Mouse (Mus musculus) lung, embryonic 16.5 days (tissue): ENCODE measurements around the gene St6gal1. TPM values are rescaled to one million over a fixed set of nuclear protein-coding genes. Genes with fewer than 3 reads are reported as not detected.

Experiments
- ATAC-seq: fragments of 200-750 bp; cut with Nextera tagmentation; 2 replicates; pipeline ENCODE4 v1.8.0; 2017; ENCODE audit warnings: low read depth, mild to moderate bottlenecking, moderate library complexity
- H3K27ac ChIP-seq: fragments of 300-500 bp; sonication (generic); 2 replicates; pipeline ENCODE4 v1.5.1; 2014; ENCODE audit warnings: mild to moderate bottlenecking, control low read depth, low read length
- H3K27me3 ChIP-seq: fragments of 300-500 bp; sonication (generic); 2 replicates; pipeline ENCODE4 v1.6.1; 2014; ENCODE audit warnings: low read depth, low read length, mixed read lengths; ENCODE audit not compliant: control insufficient read depth, insufficient read depth
- H3K36me3 ChIP-seq: fragments of 300-500 bp; sonication (generic); 2 replicates; pipeline ENCODE4 v1.6.1; 2014; ENCODE audit warnings: low read length; ENCODE audit not compliant: control insufficient read depth, insufficient read depth
- H3K4me1 ChIP-seq: fragments of 300-500 bp; sonication (generic); replicated peaks from 2 replicates; pipeline ENCODE4 v1.6.1; 2014; ENCODE audit warnings: low read length, mixed read lengths; ENCODE audit not compliant: control insufficient read depth, insufficient read depth
- H3K4me2 ChIP-seq: fragments of 300-500 bp; sonication (generic); 2 replicates; pipeline ENCODE4 v1.6.1; 2014; ENCODE audit warnings: low read depth, low read length, control low read depth
- H3K4me3 ChIP-seq: fragments of 300-500 bp; sonication (generic); 2 replicates; pipeline ENCODE4 v1.5.1; 2014; ENCODE audit warnings: mild to moderate bottlenecking, low read length, control low read depth
- H3K9ac ChIP-seq: fragments of 300-500 bp; sonication (generic); 2 replicates; pipeline ENCODE4 v1.6.1; 2014; ENCODE audit warnings: low read length, control low read depth
- H3K9me3 ChIP-seq: fragments of 300-500 bp; sonication (generic); 2 replicates; pipeline ENCODE4 v1.6.1; 2016; ENCODE audit warnings: low read length; ENCODE audit not compliant: control insufficient read depth
- WGBS: fragments of 180-500 bp; shearing (Covaris S2); extraction: QIAGEN DNeasy Blood & Tissue Kit; methylation state at CpG from one replicate; pipeline ENCODE4 v1.1.7; 2014; 5-methylcytosine and 5-hydroxymethylcytosine counted together
- polyA plus RNA-seq: library from polyadenylated mRNA; unstranded; fragments of >200 nt; fragmentation: Nextera tagmentation; extraction: Ambion mirVana; gene quantifications from 2 replicates; pipeline ENCODE4 v1.2.1, GENCODE M21; 2015

St6gal1 gene
- polyA plus RNA-seq, 1 experiment from 2014 or later: 56.2 TPM

DNA sequence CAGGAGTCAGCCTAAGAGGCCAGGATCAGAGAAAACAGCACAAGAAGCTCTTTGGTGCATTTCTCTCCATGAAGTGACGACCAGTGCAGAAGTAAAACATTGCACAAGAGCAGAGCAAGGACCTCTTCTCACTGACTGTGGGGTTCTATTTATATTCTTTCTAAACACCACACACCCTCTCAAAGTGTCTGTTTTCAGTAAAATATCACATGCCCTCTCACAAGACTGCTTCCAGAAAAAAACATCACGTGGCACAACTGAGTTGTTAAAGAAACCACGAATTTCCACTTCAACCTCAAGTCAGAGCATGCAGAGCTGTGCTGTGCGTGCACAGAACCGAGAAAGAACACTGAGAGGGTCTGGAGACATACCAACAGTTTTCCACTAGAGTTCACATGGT, 150.4 kb downstream of the St6gal1 start:
- H3K9ac ChIP-seq: no peak overlapping the region
- peaks cover 2% of the 10 kb centered on the region; the same call in 1 of the 2 replicates for H3K4me1 ChIP-seq
- H3K27ac ChIP-seq: no peak overlapping the region; the same call in 1 of the 2 replicates
- no peaks in the 10 kb centered on the region for H3K9me3 ChIP-seq
- no peak overlapping the region for H3K4me2 ChIP-seq
- no peaks in the 10 kb centered on the region for H3K36me3 ChIP-seq
- no peak overlapping the region for H3K4me3 ChIP-seq
- no peaks in the 10 kb centered on the region for H3K27me3 ChIP-seq
- 38% methylated on average over 5 of the region's 5 CpGs for WGBS
- peak; percentile 68 for ATAC-seq

DNA sequence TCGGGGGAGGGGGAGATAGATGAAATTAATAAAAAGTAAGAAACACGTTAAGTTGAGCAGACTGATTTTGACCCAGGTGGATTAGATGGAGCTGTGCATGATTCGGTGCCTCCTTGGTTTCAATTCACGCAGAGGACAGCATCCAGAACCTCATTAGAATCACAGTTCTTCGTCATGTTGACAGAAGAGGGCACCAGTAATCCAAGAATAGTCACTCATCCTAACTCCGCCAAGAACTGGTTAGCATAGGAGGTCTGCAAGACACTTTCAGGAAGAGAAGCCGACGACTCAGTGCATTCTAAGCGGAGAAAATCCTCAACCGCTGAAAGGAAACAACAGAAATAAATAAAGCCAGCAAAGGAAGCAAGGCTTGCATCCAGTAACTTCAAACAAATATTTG, 151.6 kb downstream of the St6gal1 start:
- H3K9me3 ChIP-seq: no peaks in the 10 kb centered on the region
- H3K27me3 ChIP-seq: no peaks in the 10 kb centered on the region
- WGBS: 42% methylated on average over 10 of the region's 10 CpGs
- no peak overlapping the region for H3K9ac ChIP-seq
- H3K36me3 ChIP-seq: no peaks in the 10 kb centered on the region
- no peak overlapping the region for H3K4me3 ChIP-seq
- no peak overlapping the region for H3K27ac ChIP-seq
- peaks cover 2% of the 10 kb centered on the region; the same call in 1 of the 2 replicates for H3K4me1 ChIP-seq
- no peak for ATAC-seq
- no peak overlapping the region for H3K4me2 ChIP-seq

DNA sequence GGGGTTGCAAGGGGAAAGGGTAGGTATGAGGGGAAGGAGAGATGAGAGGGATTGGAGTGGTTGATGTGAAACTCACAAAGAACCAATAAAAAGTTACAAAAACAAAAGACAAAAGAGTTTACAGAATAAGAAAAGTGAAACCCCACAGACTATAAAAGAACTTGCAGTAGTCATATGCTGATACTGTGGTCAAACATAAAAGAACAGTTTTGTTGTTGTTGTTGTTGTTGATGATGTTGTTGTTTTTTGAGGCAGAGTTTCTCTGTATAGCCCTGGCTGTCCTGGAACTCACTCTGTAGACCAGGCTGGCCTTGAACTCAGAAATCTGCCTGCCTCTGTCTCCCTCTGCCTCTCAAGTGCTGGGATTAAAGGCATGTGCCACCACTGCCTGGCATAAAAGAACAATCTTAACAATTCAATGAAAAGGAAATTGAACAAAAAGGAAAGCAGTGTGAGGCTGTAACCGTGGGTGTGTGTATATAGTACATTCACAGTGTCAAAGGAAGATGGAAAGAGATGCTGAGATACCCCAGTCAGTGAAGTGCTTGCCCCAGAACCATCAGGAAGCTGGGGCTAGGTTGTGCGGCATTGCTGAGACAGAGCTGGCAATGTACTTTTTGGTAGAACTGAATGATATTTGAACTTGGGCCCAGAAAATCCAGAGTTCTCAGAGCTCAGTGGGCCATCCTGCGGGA, 155.1 kb downstream of the St6gal1 start:
- no peak overlapping the region for H3K9ac ChIP-seq
- H3K27me3 ChIP-seq: no peaks in the 10 kb centered on the region
- H3K4me1 ChIP-seq: peaks cover 2% of the 10 kb centered on the region; the same call in 1 of the 2 replicates
- ATAC-seq: no peak
- H3K4me3 ChIP-seq: no peak overlapping the region
- H3K27ac ChIP-seq: no peak overlapping the region
- H3K36me3 ChIP-seq: no peaks in the 10 kb centered on the region
- H3K9me3 ChIP-seq: no peaks in the 10 kb centered on the region
- H3K4me2 ChIP-seq: no peak overlapping the region
- 81% methylated on average over 3 of the region's 3 CpGs for WGBS

DNA sequence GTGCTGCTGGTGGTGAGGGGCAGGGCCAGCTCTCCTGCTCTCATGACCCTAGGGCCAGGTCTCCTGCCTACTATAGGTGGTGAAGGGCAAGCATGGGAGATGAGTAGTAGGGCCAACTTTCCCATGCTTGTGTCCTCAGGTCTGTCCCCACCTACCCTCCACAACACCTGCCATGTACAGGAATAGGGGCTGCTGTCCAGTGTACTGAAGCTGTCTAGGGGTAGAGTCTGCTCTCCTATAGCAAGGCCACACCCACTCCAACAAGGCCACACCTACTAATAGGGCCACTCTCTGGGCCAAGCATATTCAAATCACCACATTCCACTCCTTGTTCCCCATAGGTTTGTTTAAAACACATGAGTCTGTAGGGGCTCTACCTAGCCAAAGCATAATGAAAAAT, 159.8 kb downstream of the St6gal1 start:
- Histone ChIP-seq H3K9ac (no peak overlapping the region), H3K27ac (no peak overlapping the region), H3K36me3 (no peaks in the 10 kb centered on the region), H3K4me3 (no peak overlapping the region), H3K4me1 (no peaks in the 10 kb centered on the region), H3K4me2 (no peak overlapping the region), H3K9me3 (no peaks in the 10 kb centered on the region), H3K27me3 (no peaks in the 10 kb centered on the region)
- no peak for ATAC-seq

DNA sequence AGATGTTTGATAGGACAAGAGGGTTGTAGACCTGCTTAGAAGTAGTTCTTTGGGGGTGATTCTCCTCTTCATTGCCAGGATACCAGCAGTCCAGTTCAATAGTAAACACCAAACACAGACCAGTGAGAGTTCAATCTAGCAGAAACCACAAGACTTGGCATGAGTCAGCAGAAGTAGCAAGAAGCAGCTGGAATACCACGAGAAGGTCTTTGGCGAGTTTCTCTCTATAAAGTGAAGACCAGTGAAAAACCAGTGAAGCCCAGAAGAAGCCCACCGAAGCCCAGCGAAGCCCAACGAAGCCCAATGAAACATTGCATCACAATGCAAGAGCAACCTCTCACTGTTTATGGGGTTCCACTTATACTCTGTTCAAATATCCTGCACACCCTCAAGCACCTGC, 173.4 kb downstream of the St6gal1 start:
- Histone ChIP-seq H3K9me3 (no peaks in the 10 kb centered on the region), H3K4me3 (no peak overlapping the region), H3K9ac (no peak overlapping the region), H3K36me3 (no peaks in the 10 kb centered on the region), H3K4me1 (peaks cover 10% of the 10 kb centered on the region; the same call in 1 of the 2 replicates), H3K27ac (no peak overlapping the region), H3K27me3 (no peaks in the 10 kb centered on the region), H3K4me2 (no peak overlapping the region)
- ATAC-seq: no peak
- 81% methylated on average over 5 of the region's 5 CpGs for WGBS

DNA sequence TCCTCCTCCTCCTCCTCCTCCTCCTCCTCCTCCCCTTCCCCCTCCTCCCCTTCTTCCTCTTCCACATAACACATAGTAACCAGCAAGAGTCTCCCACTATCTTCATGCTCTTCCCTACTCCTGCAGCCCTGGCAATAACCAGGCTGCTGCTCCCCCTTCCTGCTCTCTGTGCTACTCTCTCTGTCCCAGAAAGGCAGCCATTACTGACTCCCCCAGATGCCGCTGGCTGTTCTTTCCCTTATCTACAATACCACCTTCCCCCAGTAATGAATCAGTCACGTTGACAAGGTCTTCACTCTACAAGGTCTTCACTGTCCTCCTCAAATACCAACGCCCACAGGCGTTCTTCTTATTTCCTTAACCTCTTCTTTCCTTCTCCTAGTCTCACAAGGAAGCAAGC, 176.9 kb downstream of the St6gal1 start:
- Histone ChIP-seq H3K27ac (no peak overlapping the region), H3K9ac (no peak overlapping the region), H3K4me2 (no peak overlapping the region), H3K36me3 (no peaks in the 10 kb centered on the region), H3K4me1 (peaks cover 15% of the 10 kb centered on the region; the same call in 1 of the 2 replicates), H3K4me3 (no peak overlapping the region), H3K9me3 (no peaks in the 10 kb centered on the region), H3K27me3 (no peaks in the 10 kb centered on the region)
- peak; percentile 48; the same call in 1 of the 2 replicates for ATAC-seq
- 16% methylated on average over 4 of the region's 4 CpGs for WGBS

DNA sequence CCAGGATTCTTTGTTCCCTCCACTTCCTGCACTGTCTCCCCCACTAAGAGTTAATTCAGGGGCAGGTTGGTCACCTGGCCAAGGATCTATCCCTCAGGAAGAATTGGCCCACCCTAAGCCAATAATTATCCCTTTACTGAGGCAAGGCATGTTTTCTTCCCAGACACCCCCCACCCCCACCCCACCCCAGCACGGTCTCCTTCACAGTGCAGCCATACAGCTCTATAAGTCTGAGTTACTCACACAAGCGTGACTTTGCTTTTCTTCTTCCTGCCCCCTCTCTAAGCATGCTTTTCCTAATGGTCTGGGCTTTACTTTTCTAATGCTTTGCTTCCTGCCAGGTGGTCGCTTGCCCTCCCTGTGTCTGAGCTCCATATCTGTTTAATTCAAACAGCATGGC, 177.4 kb downstream of the St6gal1 start:
- H3K27me3 ChIP-seq: no peaks in the 10 kb centered on the region
- no peaks in the 10 kb centered on the region for H3K36me3 ChIP-seq
- H3K4me2 ChIP-seq: no peak overlapping the region
- H3K9ac ChIP-seq: no peak overlapping the region
- H3K9me3 ChIP-seq: no peaks in the 10 kb centered on the region
- WGBS: 76% methylated on average over 3 of the region's 3 CpGs
- H3K27ac ChIP-seq: no peak overlapping the region
- H3K4me1 ChIP-seq: peaks cover 15% of the 10 kb centered on the region; the same call in 1 of the 2 replicates
- H3K4me3 ChIP-seq: no peak overlapping the region
- no peak for ATAC-seq

DNA sequence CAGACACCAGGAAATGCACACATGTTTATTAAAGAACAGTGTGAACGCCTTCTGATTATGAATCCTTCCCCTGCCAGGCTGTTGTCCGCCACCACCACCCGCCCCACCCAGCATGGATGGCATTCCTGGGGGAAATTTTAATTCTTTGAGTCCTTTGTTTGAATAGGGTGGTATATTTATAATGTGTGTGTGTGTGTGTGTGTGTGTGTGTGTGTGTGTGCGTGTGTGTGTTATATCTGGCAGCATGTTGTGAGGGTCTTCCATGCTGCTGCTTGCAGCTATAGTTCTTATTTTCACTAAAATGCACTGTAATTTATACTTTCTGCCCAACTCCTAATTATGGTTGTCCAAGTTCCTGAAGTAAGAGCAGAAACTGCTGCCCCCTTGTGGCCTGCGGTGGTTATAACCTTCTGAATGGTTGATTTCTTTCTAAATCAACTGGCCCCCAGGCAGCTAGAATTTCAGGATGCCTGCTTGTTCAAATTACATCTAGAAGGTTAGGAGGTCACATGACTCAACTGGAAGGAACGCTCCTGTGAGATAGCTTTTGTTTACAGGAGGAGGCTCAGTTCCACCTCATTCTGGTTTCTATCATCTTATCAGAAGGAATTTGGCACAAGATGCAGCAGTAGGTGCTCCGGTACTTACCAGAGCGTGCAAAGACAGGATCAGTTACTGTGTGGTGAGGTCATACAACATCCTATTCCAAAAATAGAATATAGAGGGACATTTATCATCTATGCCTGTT, 178.6 kb downstream of the St6gal1 start:
- Histone ChIP-seq H3K27me3 (no peaks in the 10 kb centered on the region), H3K4me1 (peaks cover 15% of the 10 kb centered on the region; the same call in 1 of the 2 replicates), H3K36me3 (no peaks in the 10 kb centered on the region), H3K4me3 (no peak overlapping the region), H3K27ac (no peak overlapping the region), H3K9ac (no peak overlapping the region), H3K9me3 (no peaks in the 10 kb centered on the region), H3K4me2 (no peak overlapping the region)
- WGBS: 40% methylated on average over 8 of the region's 8 CpGs
- peak; percentile 62 for ATAC-seq
